Mouse (Mus musculus): ENCODE data around the gene Ceacam1.
"Not testable (repeated sequence)": the region's sequence is repeated elsewhere in the genome, so short reads cannot be mapped to it uniquely, and the experiment has no call there.

DNA sequence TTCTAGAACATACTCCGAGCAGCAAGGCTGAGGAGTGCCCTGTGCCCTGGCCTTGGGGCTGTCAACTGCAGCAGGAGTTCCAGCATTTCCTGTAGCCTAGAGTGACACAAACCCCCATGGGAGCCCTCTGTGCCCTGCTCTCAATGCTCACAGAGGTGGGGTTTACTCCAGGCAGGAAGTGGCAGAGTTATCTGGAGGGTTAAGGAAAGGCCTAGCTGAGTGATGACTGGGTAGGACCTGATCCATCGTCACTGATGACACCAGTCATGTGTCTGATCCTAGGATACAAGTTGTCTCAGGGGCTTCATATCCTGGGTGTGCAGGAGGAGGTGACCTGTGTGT, 320 bp upstream of the Ceacam1 start:
- TF ChIP-seq CTCF (IDR thresholded peaks at IDR 0.05; ENCODE audit: insufficient read depth, low read length); POLR2A (IDR thresholded peaks at IDR 0.05; ENCODE audit: borderline replicate concordance, extremely low read depth, low read depth, low read length): not testable (repeated sequence)

Measured in lung, adult 2 months (tissue).